Mouse (Mus musculus) neural tube, embryonic 13.5 days (tissue): Measurements from ENCODE around the gene Slc34a2. TPM values are rescaled to one million over a fixed set of nuclear protein-coding genes. Genes with fewer than 3 reads are reported as not detected.
A peak's percentile ranks its signal among the peaks of the same experiment; 100 is the strongest.

Source experiments
- ATAC-seq: fragments of 200-750 bp; cut with Nextera tagmentation; 2 replicates; pipeline ENCODE4 v1.8.0; 2017; ENCODE audit warnings: low read depth, mild to moderate bottlenecking, moderate TSS enrichment, moderate library complexity
- H3K27ac ChIP-seq: fragments of 300-500 bp; sonication (generic); replicated peaks from 2 replicates; pipeline ENCODE4 v1.5.1; 2015; ENCODE audit warnings: moderate library complexity, mild to moderate bottlenecking, inconsistent platforms
- H3K27me3 ChIP-seq: fragments of 300-500 bp; sonication (generic); 2 replicates; pipeline ENCODE4 v1.6.1; 2015; ENCODE audit warnings: mild to moderate bottlenecking, inconsistent platforms
- H3K36me3 ChIP-seq: fragments of 300-500 bp; sonication (generic); 2 replicates; pipeline ENCODE4 v1.6.1; 2015; ENCODE audit warnings: mild to moderate bottlenecking, inconsistent platforms
- H3K4me1 ChIP-seq: fragments of 300-500 bp; sonication (generic); replicated peaks from 2 replicates; pipeline ENCODE4 v1.6.1; 2015; ENCODE audit warnings: inconsistent platforms
- H3K4me2 ChIP-seq: fragments of 300-500 bp; sonication (generic); 2 replicates; pipeline ENCODE4 v1.6.1; 2015; ENCODE audit warnings: inconsistent platforms, mild to moderate bottlenecking, moderate library complexity
- H3K4me3 ChIP-seq: fragments of 300-500 bp; sonication (generic); 2 replicates; pipeline ENCODE4 v1.5.1; 2015; ENCODE audit warnings: mild to moderate bottlenecking, inconsistent platforms
- H3K9ac ChIP-seq: fragments of 300-500 bp; sonication (generic); 2 replicates; pipeline ENCODE4 v1.6.1; 2015; ENCODE audit warnings: moderate library complexity, mild to moderate bottlenecking, inconsistent platforms
- H3K9me3 ChIP-seq: fragments of 300-500 bp; sonication (generic); 2 replicates; pipeline ENCODE4 v1.6.1; 2016; ENCODE audit warnings: inconsistent platforms
- WGBS: fragments of 180-500 bp; shearing (Covaris S2); methylation state at CpG from one replicate; pipeline ENCODE4 v1.1.7; 2015; 5-methylcytosine and 5-hydroxymethylcytosine counted together
- polyA plus RNA-seq: library from polyadenylated mRNA; unstranded; fragments of >200 nt; fragmentation: Nextera tagmentation; extraction: Ambion mirVana; gene quantifications from 2 replicates; pipeline ENCODE4 v1.2.1, GENCODE M21; 2015

Gene Slc34a2
- polyA plus RNA-seq, 1 experiment from 2014 or later: 0.11 TPM

DNA sequence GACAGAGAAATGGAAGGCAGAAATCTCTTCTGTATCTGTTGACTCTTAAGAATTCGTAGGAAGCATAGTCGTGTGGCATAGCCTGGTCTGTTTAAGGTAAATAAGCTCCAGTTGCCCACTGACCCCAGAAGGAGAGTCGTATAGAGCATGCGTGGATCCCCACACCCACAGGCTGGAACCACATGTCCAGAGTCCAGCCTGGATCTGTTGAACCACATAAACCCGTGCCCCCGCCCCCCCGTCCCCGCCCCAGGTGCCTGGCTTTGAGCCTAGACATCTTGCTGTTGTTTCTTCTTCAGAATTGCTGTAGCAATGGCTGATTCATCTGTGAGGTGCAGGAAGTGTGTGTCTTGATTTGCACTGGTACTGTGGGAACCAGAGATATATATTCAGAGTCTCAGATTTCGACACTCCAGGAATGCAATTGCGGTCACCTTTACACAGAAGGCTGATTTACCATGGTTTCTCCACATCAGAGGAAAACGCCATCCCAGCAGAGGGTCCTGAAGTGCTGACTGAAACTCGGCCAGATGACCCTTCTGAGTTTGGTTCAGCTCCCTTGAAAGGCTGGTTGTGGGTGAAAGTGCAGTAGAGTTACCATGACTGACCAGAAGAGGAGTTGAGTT, 64.1 kb downstream of the Slc34a2 start:
- no peak overlapping the region for H3K27ac ChIP-seq
- no peak overlapping the region for H3K4me3 ChIP-seq

DNA sequence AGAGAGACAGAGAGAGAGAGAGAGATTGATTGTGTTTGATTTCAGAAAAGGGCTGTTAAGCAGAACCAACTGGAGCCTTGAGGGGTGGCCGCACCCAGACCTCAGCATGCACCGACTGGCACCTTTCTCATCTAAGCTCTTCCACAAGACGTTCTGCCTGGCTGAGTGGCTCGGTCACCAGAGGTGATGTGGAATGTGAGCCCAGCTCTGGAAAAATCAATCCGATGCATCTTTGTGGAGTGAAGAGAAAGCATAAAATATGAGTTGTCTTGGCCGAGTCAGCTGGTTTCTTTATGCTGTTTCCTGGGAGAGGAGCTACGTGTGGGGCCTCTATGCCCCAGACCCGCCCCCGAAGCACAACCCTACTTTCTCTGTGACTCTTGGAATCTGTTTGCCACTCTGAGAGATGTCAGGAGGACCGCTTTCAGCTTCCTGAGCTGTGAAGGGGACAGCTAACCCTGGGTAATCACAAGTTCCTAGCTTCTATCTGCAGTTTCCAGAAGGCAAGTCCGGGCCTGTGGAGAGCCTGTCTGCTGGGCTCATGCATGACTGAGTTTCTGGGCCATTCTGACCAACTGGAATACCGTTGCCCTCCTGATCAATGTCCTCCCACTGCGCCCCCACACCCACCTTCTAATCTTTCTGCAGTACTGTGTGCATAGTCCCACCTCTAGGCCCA, 66.4 kb downstream of the Slc34a2 start:
- ATAC-seq: 0 out of 2 replicates have a peak, but pooled peaks have one; percentile 23
- WGBS: 66% methylated on average over 13 of the region's 13 CpGs

More for the DNA sequence above, 64.1 kb downstream of the Slc34a2 start:
- no peak for ATAC-seq
- Histone ChIP-seq H3K4me1 (no peaks in the 10 kb centered on the region), H3K4me2 (no peak overlapping the region), H3K36me3 (no peaks in the 10 kb centered on the region), H3K9me3 (no peaks in the 10 kb centered on the region), H3K9ac (no peak overlapping the region), H3K27me3 (no peaks in the 10 kb centered on the region)
- 80% methylated on average over 12 of the region's 12 CpGs for WGBS

DNA sequence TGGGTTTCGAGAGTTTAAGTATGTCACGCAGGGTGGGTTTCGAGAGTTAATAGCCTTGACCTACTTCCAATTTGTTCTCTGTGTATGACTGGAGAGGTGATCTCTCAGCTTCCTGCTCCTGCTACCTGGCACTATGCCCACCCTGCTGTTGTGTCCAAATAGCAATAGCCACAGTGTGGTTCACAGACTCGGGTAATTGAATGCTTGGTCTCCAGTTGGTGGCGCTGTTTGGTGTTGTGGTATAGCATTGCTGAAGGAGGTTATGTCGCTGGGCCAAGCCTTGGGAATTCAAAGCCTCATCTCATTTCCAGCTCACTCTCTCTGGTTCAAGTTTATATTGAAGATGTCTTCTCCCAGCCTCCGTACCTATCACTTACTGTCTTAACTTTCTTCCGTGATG, 67.8 kb downstream of the Slc34a2 start:
- ATAC-seq: no peak
- 75% methylated on average over 8 of the region's 8 CpGs for WGBS
- no peak overlapping the region for H3K4me2 ChIP-seq
- H3K4me1 ChIP-seq: peaks cover 8% of the 10 kb centered on the region
- no peak overlapping the region for H3K27ac ChIP-seq
- H3K27me3 ChIP-seq: no peaks in the 10 kb centered on the region
- no peaks in the 10 kb centered on the region for H3K36me3 ChIP-seq
- no peak overlapping the region for H3K9ac ChIP-seq
- H3K9me3 ChIP-seq: no peaks in the 10 kb centered on the region
- H3K4me3 ChIP-seq: no peak overlapping the region

More for the DNA sequence above, 66.4 kb downstream of the Slc34a2 start:
- H3K27ac ChIP-seq: 0 out of 2 replicates have a peak overlapping the region, but pooled peaks have one; percentile 18
- no peaks in the 10 kb centered on the region for H3K9me3 ChIP-seq
- H3K4me3 ChIP-seq: no peak overlapping the region
- H3K4me1 ChIP-seq: no peaks in the 10 kb centered on the region
- no peaks in the 10 kb centered on the region for H3K36me3 ChIP-seq
- no peaks in the 10 kb centered on the region for H3K27me3 ChIP-seq
- H3K4me2 ChIP-seq: no peak overlapping the region
- no peak overlapping the region for H3K9ac ChIP-seq

DNA sequence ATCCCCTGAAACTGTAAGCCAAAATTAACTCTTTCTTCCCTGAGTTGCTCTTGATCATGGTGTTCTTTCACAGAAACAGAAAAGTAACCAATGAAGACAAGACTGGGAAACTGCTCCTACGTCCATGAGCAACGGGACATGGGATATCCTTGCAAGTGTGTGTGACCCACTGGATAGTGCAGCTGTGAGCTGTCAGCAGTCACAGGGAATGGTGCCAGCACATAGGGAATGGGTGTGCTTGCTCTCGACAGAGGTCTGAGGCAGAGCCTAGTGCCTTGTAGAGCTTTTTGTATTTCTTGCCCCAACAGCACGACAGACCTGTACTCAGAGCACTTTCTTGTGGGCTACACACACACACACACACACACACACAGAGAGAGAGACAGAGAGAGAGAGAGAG, 68.2 kb downstream of the Slc34a2 start:
- H3K9ac ChIP-seq: no peak overlapping the region
- no peak overlapping the region for H3K4me3 ChIP-seq
- WGBS: 84% methylated on average over 4 of the region's 4 CpGs
- no peak for ATAC-seq
- peaks cover 10% of the 10 kb centered on the region for H3K4me1 ChIP-seq
- H3K27me3 ChIP-seq: no peaks in the 10 kb centered on the region
- H3K36me3 ChIP-seq: no peaks in the 10 kb centered on the region
- no peak overlapping the region for H3K4me2 ChIP-seq
- H3K9me3 ChIP-seq: no peaks in the 10 kb centered on the region
- no peak overlapping the region for H3K27ac ChIP-seq

DNA sequence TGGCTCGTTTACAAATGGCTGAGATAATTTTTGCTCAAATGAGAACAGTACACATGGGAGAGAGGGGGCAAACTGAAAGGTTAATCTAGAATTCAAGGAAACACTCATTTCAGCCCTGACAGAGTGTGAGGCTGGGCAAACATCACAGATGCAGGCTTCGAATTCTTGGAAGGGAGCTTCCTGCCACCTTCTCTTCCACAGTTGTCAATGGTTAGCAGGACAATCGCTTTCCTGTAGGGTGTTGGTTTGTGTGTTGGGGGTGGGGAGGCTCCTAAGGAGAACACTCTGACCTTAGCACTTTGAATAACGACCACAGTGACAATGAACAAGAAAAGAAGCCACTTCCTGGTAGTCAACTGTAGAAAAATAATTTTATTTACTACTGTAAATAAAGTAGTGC, 68.8 kb downstream of the Slc34a2 start:
- ATAC-seq: no peak
- whole genome bisulfite sequencing: 58% methylated on average over 4 of the region's 4 CpGs
- no peak overlapping the region for H3K27ac ChIP-seq

DNA sequence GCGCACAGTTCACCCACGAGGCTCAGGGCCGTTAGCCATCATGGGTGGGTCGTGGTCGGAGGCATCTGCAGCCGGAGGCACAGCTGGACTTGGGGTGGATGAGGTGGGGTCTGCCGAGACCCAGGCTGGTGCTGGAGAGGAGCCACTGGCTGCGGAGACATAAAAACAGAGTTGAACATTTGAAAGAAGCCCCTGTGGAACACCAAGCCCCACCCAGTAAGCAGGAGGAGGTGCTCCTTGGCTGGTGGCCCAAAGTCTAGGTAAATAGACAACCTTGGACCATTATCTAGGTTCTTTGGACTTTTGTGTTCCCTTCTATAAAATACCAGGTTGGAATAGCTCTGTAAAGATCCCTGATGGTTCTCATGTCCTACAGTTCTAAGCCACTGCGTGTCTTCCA, 70.1 kb downstream of the Slc34a2 start:
- Histone ChIP-seq H3K4me3 (no peak overlapping the region), H3K27ac (no peak overlapping the region), H3K36me3 (no peaks in the 10 kb centered on the region), H3K9me3 (no peaks in the 10 kb centered on the region), H3K9ac (no peak overlapping the region), H3K27me3 (no peaks in the 10 kb centered on the region), H3K4me2 (no peak overlapping the region), H3K4me1 (peaks cover 10% of the 10 kb centered on the region)
- WGBS: 74% methylated on average over 9 of the region's 9 CpGs
- ATAC-seq: no peak

More for the DNA sequence above, 68.8 kb downstream of the Slc34a2 start:
- H3K36me3 ChIP-seq: no peaks in the 10 kb centered on the region
- H3K4me1 ChIP-seq: peaks cover 10% of the 10 kb centered on the region
- no peak overlapping the region for H3K9ac ChIP-seq
- H3K9me3 ChIP-seq: no peaks in the 10 kb centered on the region
- no peaks in the 10 kb centered on the region for H3K27me3 ChIP-seq
- no peak overlapping the region for H3K4me3 ChIP-seq
- no peak overlapping the region for H3K4me2 ChIP-seq

DNA sequence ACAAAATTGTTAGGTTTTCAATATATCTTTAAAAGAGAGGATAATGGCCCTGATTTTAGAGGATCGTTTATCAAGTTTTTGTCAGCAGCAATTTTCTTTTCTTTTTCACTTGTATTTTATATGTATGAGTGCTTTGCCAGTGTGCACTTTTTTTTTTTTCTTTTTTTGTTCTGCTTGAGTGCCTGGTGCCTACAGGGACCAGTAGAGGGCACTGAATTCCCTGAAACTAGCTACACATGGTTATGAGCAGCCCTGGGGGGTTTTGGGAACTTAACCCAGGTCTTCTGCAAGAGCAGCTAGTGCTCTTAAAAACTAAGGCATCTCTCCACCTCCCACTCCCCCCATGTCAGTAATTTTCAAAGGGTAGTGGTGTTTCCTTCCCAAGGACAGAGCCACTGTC, 70.8 kb downstream of the Slc34a2 start:
- no peak overlapping the region for H3K4me2 ChIP-seq
- H3K27ac ChIP-seq: no peak overlapping the region
- H3K4me1 ChIP-seq: peaks cover 10% of the 10 kb centered on the region
- 92% methylated on average over 1 of the region's 1 CpGs for WGBS
- H3K36me3 ChIP-seq: no peaks in the 10 kb centered on the region
- no peaks in the 10 kb centered on the region for H3K9me3 ChIP-seq
- no peak overlapping the region for H3K4me3 ChIP-seq
- no peak overlapping the region for H3K9ac ChIP-seq
- H3K27me3 ChIP-seq: no peaks in the 10 kb centered on the region
- no peak for ATAC-seq

DNA sequence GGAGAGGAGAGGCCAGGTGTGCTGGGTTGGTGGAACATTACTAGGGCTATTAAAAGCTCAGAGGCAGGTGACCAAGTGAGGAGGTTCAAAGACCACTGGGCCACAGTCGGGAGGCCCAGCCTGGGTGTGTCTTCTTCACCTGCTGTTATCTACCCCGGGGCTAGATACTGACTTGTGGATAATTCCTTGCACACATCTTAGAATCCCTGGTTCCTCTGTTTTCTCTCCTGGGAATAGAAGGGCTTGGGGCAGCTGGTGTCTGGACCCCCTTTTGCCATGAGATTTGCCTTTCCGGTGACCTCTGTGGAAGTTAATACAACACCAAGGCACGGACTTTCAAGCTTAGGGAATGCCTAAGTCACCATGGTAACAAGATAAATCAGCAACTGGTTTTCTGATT, 72.3 kb downstream of the Slc34a2 start:
- no peak for ATAC-seq
- Histone ChIP-seq H3K27ac (no peak overlapping the region), H3K36me3 (no peaks in the 10 kb centered on the region), H3K4me1 (peaks cover 19% of the 10 kb centered on the region), H3K27me3 (no peaks in the 10 kb centered on the region), H3K4me3 (no peak overlapping the region), H3K9me3 (no peaks in the 10 kb centered on the region), H3K4me2 (no peak overlapping the region), H3K9ac (no peak overlapping the region)
- 63% methylated on average over 4 of the region's 4 CpGs for WGBS

DNA sequence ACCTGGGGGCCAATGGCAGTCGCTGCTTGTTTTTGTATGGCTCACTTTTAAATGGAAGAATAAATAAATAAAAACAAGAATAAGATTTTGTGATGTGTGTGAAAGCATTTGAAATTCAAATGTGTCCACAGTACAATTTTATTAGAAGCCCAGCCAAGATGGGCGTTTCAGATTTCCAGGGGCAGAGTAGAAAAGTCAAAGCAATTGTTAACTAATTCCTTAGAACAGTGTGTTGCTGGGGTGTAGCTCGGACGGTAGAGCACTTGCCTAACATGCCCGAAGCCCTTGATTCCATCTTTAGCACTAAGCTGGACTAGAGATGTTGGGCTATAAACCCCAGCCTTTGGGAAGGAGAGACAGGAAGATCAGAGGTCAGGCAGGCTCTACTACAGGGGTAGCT, 73.2 kb downstream of the Slc34a2 start:
- ATAC-seq: no peak
- no peak overlapping the region for H3K27ac ChIP-seq

DNA sequence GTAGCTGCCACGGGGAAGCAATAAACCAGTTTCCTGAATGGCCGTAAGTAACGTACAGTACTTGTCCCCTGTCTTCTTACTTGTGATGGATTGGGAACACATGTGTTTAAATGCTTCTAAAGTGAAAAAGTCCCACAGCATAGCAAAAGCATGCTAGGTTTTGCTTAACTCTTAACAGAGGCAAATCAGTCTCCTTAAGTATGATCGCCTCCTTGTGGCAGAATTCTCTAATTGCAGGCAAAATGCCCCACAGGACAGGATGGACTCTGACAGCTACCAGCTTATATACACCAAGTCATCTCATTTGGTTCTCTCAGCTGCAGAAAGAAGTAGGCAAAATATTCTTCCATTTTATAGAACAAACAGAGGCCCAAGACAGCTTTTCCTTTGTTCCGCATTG, 75.1 kb downstream of the Slc34a2 start:
- Histone ChIP-seq H3K4me2 (no peak overlapping the region), H3K9ac (no peak overlapping the region), H3K4me3 (no peak overlapping the region), H3K4me1 (peaks cover 19% of the 10 kb centered on the region), H3K27ac (no peak overlapping the region), H3K9me3 (no peaks in the 10 kb centered on the region), H3K27me3 (no peaks in the 10 kb centered on the region; the same call in 1 of the 2 replicates), H3K36me3 (no peaks in the 10 kb centered on the region)
- no peak for ATAC-seq
- WGBS: 89% methylated on average over 5 of the region's 5 CpGs

More for the DNA sequence above, 73.2 kb downstream of the Slc34a2 start:
- Histone ChIP-seq H3K9ac (no peak overlapping the region), H3K36me3 (no peaks in the 10 kb centered on the region), H3K9me3 (no peaks in the 10 kb centered on the region), H3K4me1 (peaks cover 19% of the 10 kb centered on the region), H3K27me3 (no peaks in the 10 kb centered on the region), H3K4me2 (no peak overlapping the region), H3K4me3 (no peak overlapping the region)
- WGBS: 54% methylated on average over 5 of the region's 5 CpGs

DNA sequence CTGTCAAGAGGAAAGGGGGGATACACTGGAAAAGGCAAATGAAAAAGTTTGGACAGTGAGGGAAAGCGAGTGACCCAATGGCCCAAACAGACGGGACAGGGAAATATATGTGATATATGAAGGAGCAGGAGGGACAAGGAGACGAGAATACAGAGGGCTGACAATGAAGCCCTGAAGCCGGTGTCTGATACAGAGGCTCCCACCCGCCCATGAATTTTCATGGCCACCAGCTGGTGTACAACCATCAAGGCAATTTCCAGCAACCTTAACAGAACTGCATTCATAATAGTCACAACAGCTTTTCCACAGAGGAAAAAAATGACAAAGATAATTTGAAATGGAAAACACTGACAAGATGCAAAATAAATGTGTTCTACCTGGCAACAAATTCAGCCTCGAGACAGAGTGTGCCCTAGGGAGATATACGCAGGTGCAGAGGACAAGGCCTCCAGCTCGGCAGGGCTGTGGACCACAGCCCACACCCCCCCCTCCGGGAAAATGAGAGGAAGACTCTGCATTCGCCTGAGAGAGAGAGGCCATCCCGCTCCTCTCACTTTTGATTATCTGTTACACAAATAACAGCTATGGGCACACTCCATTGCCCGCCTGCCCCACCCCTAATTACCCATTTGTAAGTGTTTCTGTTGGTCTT, 76.9 kb downstream of the Slc34a2 start:
- H3K4me1 ChIP-seq: peaks cover 19% of the 10 kb centered on the region

DNA sequence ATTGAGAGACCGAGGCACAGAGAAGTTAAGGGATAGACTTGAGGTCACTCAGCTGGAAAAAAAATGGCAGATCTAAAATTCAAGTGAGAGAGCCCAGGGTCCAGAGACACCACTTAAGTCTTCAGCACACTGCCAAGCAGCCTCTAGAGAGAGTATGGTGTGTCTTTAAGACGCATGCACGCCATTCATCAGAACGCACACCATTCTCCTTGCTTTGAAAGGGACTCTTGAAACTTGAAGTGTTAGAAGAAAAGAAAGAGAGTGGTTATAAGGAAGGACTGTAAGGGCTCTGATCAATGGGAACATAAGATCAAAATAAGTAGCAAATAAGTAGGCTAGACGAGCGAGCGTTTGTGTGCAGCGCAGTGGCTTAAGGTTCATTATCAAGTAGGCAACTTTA, 80.3 kb downstream of the Slc34a2 start:
- no peak overlapping the region for H3K27ac ChIP-seq
- H3K4me3 ChIP-seq: no peak overlapping the region
- H3K36me3 ChIP-seq: no peaks in the 10 kb centered on the region
- H3K9me3 ChIP-seq: no peaks in the 10 kb centered on the region
- peaks cover 9% of the 10 kb centered on the region for H3K4me1 ChIP-seq
- ATAC-seq: no peak
- 83% methylated on average over 8 of the region's 8 CpGs for WGBS
- H3K9ac ChIP-seq: no peak overlapping the region
- no peaks in the 10 kb centered on the region; the same call in 1 of the 2 replicates for H3K27me3 ChIP-seq
- H3K4me2 ChIP-seq: no peak overlapping the region

More for the DNA sequence above, 76.9 kb downstream of the Slc34a2 start:
- Histone ChIP-seq H3K36me3 (no peaks in the 10 kb centered on the region), H3K27me3 (no peaks in the 10 kb centered on the region; the same call in 1 of the 2 replicates), H3K9ac (no peak overlapping the region), H3K27ac (peak overlapping the region; percentile 46; the same call in 1 of the 2 replicates), H3K4me3 (no peak overlapping the region), H3K4me2 (no peak overlapping the region), H3K9me3 (no peaks in the 10 kb centered on the region)
- ATAC-seq: peak; percentile 62
- 37% methylated on average over 12 of the region's 12 CpGs for WGBS
